ENCODE assay signal across 26 mouse cellular contexts in genomic region chr8:115968121-115968520, GRCm38 (mm10).
"Had no signal": no experiment of that assay in that cellular context is flagged by ENCODE, and none has a peak within 500 bp of the region (broad histone marks: within the 10 kb centered on the region; RNA-seq: fewer than 3 reads in every experiment).

No protein-coding gene starts in this region.

- H3K9ac ChIP-seq: heart, embryonic 13.5 days; heart, embryonic 15.5 days; hindbrain, embryonic 12.5 days; hindbrain, embryonic 14.5 days; intestine, embryonic 15.5 days; limb, embryonic 12.5 days; liver, embryonic 13.5 days; liver, embryonic 15.5 days; liver, postnatal 0 days had no signal

- H3K4me3 ChIP-seq: gastrocnemius, adult 2 months; heart, adult 2 months; heart, embryonic 13.5 days; heart, embryonic 15.5 days; hindbrain, embryonic 10.5 days; hindbrain, embryonic 12.5 days; intestine, embryonic 15.5 days; layer of hippocampus, adult 2 months; left cerebral cortex, adult 2 months; limb, embryonic 10.5 days; limb, embryonic 12.5 days; liver, embryonic 13.5 days; liver, embryonic 15.5 days had no signal

- H3K4me1 ChIP-seq: heart, embryonic 13.5 days; heart, embryonic 15.5 days; hindbrain, embryonic 10.5 days; hindbrain, embryonic 12.5 days; intestine, embryonic 15.5 days; limb, embryonic 10.5 days; limb, embryonic 12.5 days; liver, embryonic 13.5 days; liver, embryonic 15.5 days had no signal

- DNase-seq: gastrocnemius, adult 2 months; gastrocnemius, postnatal 10 days; gastrocnemius, postnatal 25 days; heart, adult 2 months; heart, postnatal 4 days; kidney, postnatal 4 days; liver, embryonic 13.5 days; liver, postnatal 0 days had no signal

- H3K4me2 ChIP-seq: heart, embryonic 11.5 days; heart, embryonic 13.5 days; heart, embryonic 15.5 days; hindbrain, embryonic 12.5 days; hindbrain, embryonic 14.5 days; intestine, embryonic 15.5 days; limb, embryonic 12.5 days; liver, embryonic 11.5 days; liver, embryonic 13.5 days; liver, embryonic 15.5 days had no signal

- H3K9me3 ChIP-seq: heart, embryonic 13.5 days; heart, embryonic 15.5 days; hindbrain, embryonic 10.5 days; hindbrain, embryonic 12.5 days; intestine, embryonic 15.5 days; limb, embryonic 10.5 days; limb, embryonic 12.5 days; liver, embryonic 13.5 days; liver, embryonic 15.5 days had no signal

- H3K27ac ChIP-seq: gastrocnemius, adult 2 months; heart, adult 2 months; heart, embryonic 13.5 days; heart, embryonic 15.5 days; hindbrain, embryonic 10.5 days; hindbrain, embryonic 12.5 days; hindbrain, embryonic 14.5 days; intestine, embryonic 15.5 days; kidney, postnatal 0 days; layer of hippocampus, adult 2 months; left cerebral cortex, adult 2 months; limb, embryonic 10.5 days; limb, embryonic 12.5 days; liver, embryonic 13.5 days; liver, embryonic 15.5 days had no signal

- H3K36me3 ChIP-seq: heart, embryonic 13.5 days; heart, embryonic 15.5 days; hindbrain, embryonic 10.5 days; hindbrain, embryonic 12.5 days; intestine, embryonic 15.5 days; limb, embryonic 10.5 days; limb, embryonic 12.5 days; liver, embryonic 13.5 days; liver, embryonic 15.5 days had no signal

- ATAC-seq: forebrain, embryonic 16.5 days; hindbrain, embryonic 16.5 days; inflammation-experienced regulatory T-cells, adult 6 months; intestine, embryonic 15.5 days; intestine, postnatal 0 days; liver, postnatal 0 days had no signal

- H3K27me3 ChIP-seq: heart, embryonic 13.5 days; heart, embryonic 15.5 days; hindbrain, embryonic 12.5 days; intestine, embryonic 15.5 days; limb, embryonic 12.5 days; liver, embryonic 13.5 days; liver, embryonic 15.5 days had no signal
